Mouse (Mus musculus) olfactory bulb, adult 2 months (tissue): ENCODE results near the gene Neurl3. TPM values are rescaled to one million over a fixed set of nuclear protein-coding genes. Genes with fewer than 3 reads are reported as not detected.

Experiments used
- H3K27ac ChIP-seq: fragments of 200-500 bp; 2 replicates; pipeline ENCODE4 v1.5.1; 2012; ENCODE audit warnings: low read depth, low read length; ENCODE audit not compliant: insufficient read depth
- H3K4me1 ChIP-seq: fragments of 200-500 bp; 2 replicates; pipeline ENCODE4 v1.6.1; 2012; ENCODE audit warnings: low read length; ENCODE audit not compliant: control insufficient read depth, insufficient read depth
- H3K4me3 ChIP-seq: fragments of 200-500 bp; 2 replicates; pipeline ENCODE4 v1.5.1; 2012; ENCODE audit warnings: mild to moderate bottlenecking, low read depth, low read length, moderate library complexity; ENCODE audit not compliant: insufficient read depth
- CTCF ChIP-seq: fragments of 200-500 bp; IDR thresholded peaks from 2 replicates; pipeline ENCODE4 v1.5.1; 2012; ENCODE audit warnings: low read depth, mild to moderate bottlenecking, low read length, moderate library complexity; ENCODE audit not compliant: insufficient read depth
- POLR2A ChIP-seq: fragments of 200-500 bp; IDR thresholded peaks from 2 replicates; pipeline ENCODE4 v1.6.1; 2012; ENCODE audit warnings: mild to moderate bottlenecking, low read depth, low read length, moderate library complexity; ENCODE audit not compliant: insufficient read depth
- whole genome bisulfite sequencing: fragments of 180-500 bp; shearing (Covaris S2); methylation state at CpG from one replicate; pipeline ENCODE4 v1.1.7; 2018; 5-methylcytosine and 5-hydroxymethylcytosine counted together
- polyA plus RNA-seq: library from polyadenylated mRNA; stranded (reverse); fragments of >200 nt; gene quantifications from 2 replicates; pipeline ENCODE4 v1.2.4, GENCODE M21; 2012; ENCODE audit warnings: low replicate concordance; ENCODE audit not compliant: missing spikeins, insufficient read depth, insufficient read length

Gene Neurl3
- polyA plus RNA-seq, 1 experiment = not detected

- TF ChIP-seq CTCF (no peak), POLR2A (no peak)
- peaks cover 23% of the 10 kb centered on the region for H3K4me1 ChIP-seq
- no peak overlapping the region for H3K27ac ChIP-seq
- peak overlapping the region; percentile 12; the same call in 1 of the 2 replicates for H3K4me3 ChIP-seq
- WGBS = 65% methylated on average over 9 of the region's 9 CpGs
Observed at GRCm38 (mm10) chr1:36308966-36309475, 34.5 kb upstream of the Neurl3 start.

GRCm38 (mm10) chr1:36308451-36308901, 34.0 kb upstream of the Neurl3 start:
- 17% methylated on average over 12 of the region's 12 CpGs for WGBS
- no peak for TF ChIP-seq CTCF
- no peak for TF ChIP-seq POLR2A
- Histone ChIP-seq H3K4me3 (peak overlapping the region; percentile 87), H3K4me1 (peaks cover 23% of the 10 kb centered on the region), H3K27ac (no peak overlapping the region)

GRCm38 (mm10) chr1:36307495-36308280, 33.2 kb upstream of the Neurl3 start, which contains the start of gene Arid5a:
Gene Arid5a (plus strand): TSS chr1:36307733.
- TF ChIP-seq POLR2A (peak; percentile 100), CTCF (no peak)

GRCm38 (mm10) chr1:36307121-36307494, 32.6 kb upstream of the Neurl3 start:
- H3K4me1 ChIP-seq = peaks cover 29% of the 10 kb centered on the region
- no peak overlapping the region for H3K27ac ChIP-seq
- no peak overlapping the region for H3K4me3 ChIP-seq
- 71% methylated on average over 7 of the region's 7 CpGs for WGBS
- TF ChIP-seq POLR2A (no peak), CTCF (no peak)

More at GRCm38 (mm10) chr1:36307495-36308280, 33.2 kb upstream of the Neurl3 start, which contains the start of gene Arid5a:
- Histone ChIP-seq H3K4me3 (peak within 1 kb of the TSS; percentile 87), H3K4me1 (peaks cover 29% of the 10 kb centered on the region), H3K27ac (peak within 1 kb of the TSS; percentile 61; the same call in 1 of the 2 replicates)
- under 1% methylated on average over 65 of the region's 65 CpGs for WGBS

GRCm38 (mm10) chr1:36306120-36306519, 31.6 kb upstream of the Neurl3 start:
- peaks cover 29% of the 10 kb centered on the region for H3K4me1 ChIP-seq
- WGBS = 84% methylated on average over 6 of the region's 6 CpGs
- no peak overlapping the region for H3K4me3 ChIP-seq
- TF ChIP-seq CTCF = no peak
- TF ChIP-seq POLR2A = no peak
- no peak overlapping the region for H3K27ac ChIP-seq

- 23% methylated on average over 7 of the region's 7 CpGs for WGBS
- peaks cover 28% of the 10 kb centered on the region for H3K4me1 ChIP-seq
- TF ChIP-seq CTCF (no peak), POLR2A (no peak)
Observed at GRCm38 (mm10) chr1:36304764-36305163, 30.3 kb upstream of the Neurl3 start.

GRCm38 (mm10) chr1:36303381-36304320, 29.2 kb upstream of the Neurl3 start:
- H3K4me1 ChIP-seq = peaks cover 18% of the 10 kb centered on the region
- peak overlapping the region; percentile 42 for H3K4me3 ChIP-seq
- WGBS = 7% methylated on average over 30 of the region's 30 CpGs
- TF ChIP-seq CTCF (no peak), POLR2A (no peak)
- peak overlapping the region; percentile 79 for H3K27ac ChIP-seq

More at GRCm38 (mm10) chr1:36304764-36305163, 30.3 kb upstream of the Neurl3 start:
- H3K27ac ChIP-seq = 0 out of 2 replicates have a peak overlapping the region, but pooled peaks have one; percentile 0
- H3K4me3 ChIP-seq = no peak overlapping the region

GRCm38 (mm10) chr1:36302957-36303356, 28.5 kb upstream of the Neurl3 start:
- H3K4me3 ChIP-seq = peak overlapping the region; percentile 42
- WGBS = 12% methylated on average over 9 of the region's 9 CpGs
- H3K4me1 ChIP-seq = peaks cover 13% of the 10 kb centered on the region
- no peak for TF ChIP-seq CTCF
- peak overlapping the region; percentile 60; the same call in 1 of the 2 replicates for H3K27ac ChIP-seq

GRCm38 (mm10) chr1:36302273-36302672, 27.8 kb upstream of the Neurl3 start:
- TF ChIP-seq POLR2A = no peak
- TF ChIP-seq CTCF = no peak
- WGBS = 87% methylated on average over 8 of the region's 8 CpGs
- Histone ChIP-seq H3K4me1 (peaks cover 13% of the 10 kb centered on the region), H3K27ac (no peak overlapping the region), H3K4me3 (no peak overlapping the region)
